Mouse (Mus musculus) WW6 (cell line): ENCODE measurements at regions not wholly inside any gene's neighbourhood (a gene's known extent, or its start where the extent isn't known, plus 50 kb on each side); places are given as distances from the start of the nearest gene placed in this dataset.

Experiments used
- DNase-seq: peaks from one replicate; pipeline ENCODE4 v3.0.0-alpha.2; 2013; ENCODE audit warnings: low read depth, low spot score

GRCm38 (mm10) chr1:75612083-75612720 is 66.1 kb downstream of the Slc4a3 start:
- DNase-seq: no peak

GRCm38 (mm10) chr1:75613206-75613605 is 67.1 kb downstream of the Slc4a3 start:
- no peak for DNase-seq

- no peak for DNase-seq
Measured at GRCm38 (mm10) chr1:75616971-75617370, 70.9 kb downstream of the Slc4a3 start.

- no peak for DNase-seq
Measured at GRCm38 (mm10) chr1:75618367-75618790, 72.3 kb downstream of the Slc4a3 start.

- no peak for DNase-seq
Measured at GRCm38 (mm10) chr1:75630287-75630686, 84.2 kb downstream of the Slc4a3 start.

- no peak for DNase-seq
Measured at GRCm38 (mm10) chr1:75631729-75632128, 85.7 kb downstream of the Slc4a3 start.

- no peak for DNase-seq
Measured at GRCm38 (mm10) chr1:75635591-75635990, 89.5 kb downstream of the Slc4a3 start.

- no peak for DNase-seq
Measured at GRCm38 (mm10) chr1:75639031-75640001, 93.2 kb downstream of the Slc4a3 start.

- DNase-seq: no peak
Measured at GRCm38 (mm10) chr1:75642496-75642895, 96.4 kb downstream of the Slc4a3 start.

- no peak for DNase-seq
Measured at GRCm38 (mm10) chr1:75652547-75652946, 106.5 kb downstream of the Slc4a3 start.

GRCm38 (mm10) chr1:75652987-75653573 is 107.0 kb downstream of the Slc4a3 start:
- DNase-seq: no peak

GRCm38 (mm10) chr1:75653671-75654076 is 107.6 kb downstream of the Slc4a3 start:
- peak; percentile 29 for DNase-seq

- DNase-seq: no peak
Measured at GRCm38 (mm10) chr1:75656592-75656991, 110.5 kb downstream of the Slc4a3 start.

- no peak for DNase-seq
Measured at GRCm38 (mm10) chr1:75660336-75661100, 114.5 kb downstream of the Slc4a3 start.

- DNase-seq: no peak
Measured at GRCm38 (mm10) chr1:75662141-75662990, 116.3 kb downstream of the Slc4a3 start.

GRCm38 (mm10) chr1:75667736-75668269 is 121.7 kb downstream of the Slc4a3 start:
- no peak for DNase-seq

GRCm38 (mm10) chr1:75676295-75676694 is 130.2 kb downstream of the Slc4a3 start:
- DNase-seq: no peak

GRCm38 (mm10) chr1:75677695-75678094 is 131.6 kb downstream of the Slc4a3 start:
- no peak for DNase-seq

- DNase-seq: no peak
Measured at GRCm38 (mm10) chr1:75678279-75678678, 132.2 kb downstream of the Slc4a3 start.

GRCm38 (mm10) chr1:75680366-75680765 is 134.3 kb downstream of the Slc4a3 start:
- no peak for DNase-seq
